Mouse (Mus musculus) erythroblast, embryonic 14.5 days (primary cell): ENCODE results near the gene Cenpa.

ENCODE experiments used
- GATA1 ChIP-seq: IDR thresholded peaks from 2 replicates; pipeline ENCODE4 v1.6.1; 2012; ENCODE audit warnings: low read length, inconsistent platforms, mixed read lengths
- TAL1 ChIP-seq: IDR thresholded peaks from 3 replicates; pipeline ENCODE4 v1.6.1; 2012; ENCODE audit warnings: low read length, inconsistent platforms, mixed read lengths

GRCm38 (mm10) chr5:30667215-30667614 is 638 bp downstream of the Cenpa start:
- TF ChIP-seq TAL1, result no peak
- no peak for TF ChIP-seq GATA1
